Mouse (Mus musculus) CD8-positive naive resting alpha-beta T cell, adult 2 months (primary cell): Measurements from ENCODE around the gene Prdm4.

Experiments
- DNase-seq, 2 experiments: peaks; one replicate each; pipeline ENCODE4 v3.0.0; 2022; ENCODE audit warnings: low read depth in 2 of 2, low spot score in 2 of 2

Prdm4 gene

GRCm38 (mm10) chr10:85916498-85917309, at the start of gene Prdm4:
Gene Prdm4, minus strand, starts transcription at chr10:85917142.
- peak; percentile 94 to 96 for DNase-seq

GRCm38 (mm10) chr10:85966476-85966875, 49.5 kb upstream of the Prdm4 start:
- DNase-seq: no peak

- DNase-seq: no peak
Measured at GRCm38 (mm10) chr10:85964316-85964715, 47.4 kb upstream of the Prdm4 start.

- no peak for DNase-seq
Measured at GRCm38 (mm10) chr10:85962897-85963296, 46.0 kb upstream of the Prdm4 start.

GRCm38 (mm10) chr10:85957464-85957950, 40.6 kb upstream of the Prdm4 start, which contains the start of gene Rtcb:
Gene Rtcb, minus strand, starts transcription at chr10:85957823.
- DNase-seq: peak; percentile 92 to 97

GRCm38 (mm10) chr10:85956871-85957419, 40.0 kb upstream of the Prdm4 start:
- DNase-seq: no peak

- DNase-seq: no peak
Measured at GRCm38 (mm10) chr10:85954429-85954828, 37.5 kb upstream of the Prdm4 start.

GRCm38 (mm10) chr10:85953401-85953800, 36.5 kb upstream of the Prdm4 start:
- DNase-seq: no peak

- DNase-seq: no peak
Measured at GRCm38 (mm10) chr10:85951765-85952443, 35.0 kb upstream of the Prdm4 start.

- no peak for DNase-seq
Measured at GRCm38 (mm10) chr10:85948483-85949196, 31.7 kb upstream of the Prdm4 start.

GRCm38 (mm10) chr10:85936280-85936965, 19.5 kb upstream of the Prdm4 start:
- no peak for DNase-seq

GRCm38 (mm10) chr10:85929962-85930361, 13.0 kb upstream of the Prdm4 start:
- no peak for DNase-seq

GRCm38 (mm10) chr10:85929208-85929591, 12.3 kb upstream of the Prdm4 start:
- no peak for DNase-seq

- DNase-seq: peak; percentile 76 to 82
Measured at GRCm38 (mm10) chr10:85928499-85929207, 11.7 kb upstream of the Prdm4 start.

GRCm38 (mm10) chr10:85927676-85928445, 10.9 kb upstream of the Prdm4 start, which contains the start of gene Ascl4:
Gene Ascl4, plus strand, starts transcription at chr10:85927681.
- DNase-seq: peak; percentile 13 to 14

GRCm38 (mm10) chr10:85879886-85880486, 37.0 kb downstream of the Prdm4 start:
- no peak for DNase-seq

- DNase-seq: no peak
Measured at GRCm38 (mm10) chr10:85875812-85876211, 41.1 kb downstream of the Prdm4 start.

GRCm38 (mm10) chr10:85873861-85874544, 42.9 kb downstream of the Prdm4 start:
- no peak for DNase-seq
